Mouse (Mus musculus): ENCODE measurements around the gene Rtn4rl1. TPM values are rescaled to one million over a fixed set of nuclear protein-coding genes. Genes with fewer than 3 reads are reported as not detected.
A peak's percentile ranks its signal among the peaks of the same experiment; 100 is the strongest.
"Not testable (repeated sequence)": the region's sequence is repeated elsewhere in the genome, so short reads cannot be mapped to it uniquely, and the experiment has no call there.

The Rtn4rl1 gene
- polyA plus RNA-seq, 1 experiment from 2014 or later, result 1.2 TPM

GRCm38 (mm10) chr11:75174574-75174973 lies 19.0 kb upstream of the Rtn4rl1 start:
- not testable (repeated sequence) for H3K9me3 ChIP-seq (replicated peaks); H3K9ac ChIP-seq; H3K27ac ChIP-seq; H3K4me2 ChIP-seq; ATAC-seq; H3K4me3 ChIP-seq
- H3K27me3 ChIP-seq (replicated peaks), result peaks cover 57% of the 10 kb centered on the region
- H3K4me1 ChIP-seq, result peaks cover 64% of the 10 kb centered on the region
- H3K36me3 ChIP-seq, result peaks cover 19% of the 10 kb centered on the region
- 52% methylated on average over 6 of the region's 6 CpGs for WGBS (ENCODE audit: insufficient replicate concordance)

- Histone ChIP-seq H3K27me3 (replicated peaks) (peaks cover 22% of the 10 kb centered on the region), H3K9ac (peak overlapping the region; percentile 78), H3K9me3 (replicated peaks) (no peaks in the 10 kb centered on the region), H3K4me1 (peaks cover 31% of the 10 kb centered on the region), H3K27ac (peak overlapping the region; percentile 70; the same call in 1 of the 2 replicates), H3K36me3 (peaks cover 50% of the 10 kb centered on the region), H3K4me3 (peak overlapping the region; percentile 73), H3K4me2 (peak overlapping the region; percentile 83)
- 39% methylated on average over 12 of the region's 12 CpGs for WGBS (ENCODE audit: insufficient replicate concordance)
- no peak for ATAC-seq
Observed at GRCm38 (mm10) chr11:75178011-75178410, 15.6 kb upstream of the Rtn4rl1 start.

- Histone ChIP-seq H3K4me3 (peak within 1 kb of the TSS; percentile 73), H3K36me3 (peaks cover 58% of the 10 kb centered on the region), H3K27ac (peak within 1 kb of the TSS; percentile 70), H3K4me2 (peak within 1 kb of the TSS; percentile 83), H3K9me3 (replicated peaks) (no peaks in the 10 kb centered on the region), H3K9ac (peak within 1 kb of the TSS; percentile 78), H3K4me1 (peaks cover 23% of the 10 kb centered on the region), H3K27me3 (replicated peaks) (peaks cover 15% of the 10 kb centered on the region)
- peak; percentile 94 for ATAC-seq
- WGBS (ENCODE audit: insufficient replicate concordance), result under 1% methylated on average over 33 of the region's 33 CpGs
Observed at GRCm38 (mm10) chr11:75178672-75179208, 14.8 kb upstream of the Rtn4rl1 start, which contains the start of gene Ovca2. Ovca2 (minus strand) TSS chr11:75178835.

GRCm38 (mm10) chr11:75183917-75184570 lies 9.5 kb upstream of the Rtn4rl1 start:
- H3K27me3 ChIP-seq (replicated peaks), result no peaks in the 10 kb centered on the region
- peaks cover 14% of the 10 kb centered on the region for H3K4me1 ChIP-seq
- no peak for ATAC-seq
- H3K4me2 ChIP-seq, result no peak overlapping the region
- H3K9ac ChIP-seq, result no peak overlapping the region
- H3K27ac ChIP-seq, result no peak overlapping the region
- H3K4me3 ChIP-seq, result no peak overlapping the region
- whole genome bisulfite sequencing (ENCODE audit: insufficient replicate concordance), result 86% methylated on average over 2 of the region's 2 CpGs
- H3K36me3 ChIP-seq, result peaks cover 65% of the 10 kb centered on the region
- H3K9me3 ChIP-seq (replicated peaks), result no peaks in the 10 kb centered on the region

- ATAC-seq, result no peak
- peaks cover 63% of the 10 kb centered on the region for H3K36me3 ChIP-seq
- no peak overlapping the region for H3K4me2 ChIP-seq
- H3K27me3 ChIP-seq (replicated peaks), result no peaks in the 10 kb centered on the region
- no peak overlapping the region for H3K4me3 ChIP-seq
- no peaks in the 10 kb centered on the region for H3K9me3 ChIP-seq (replicated peaks)
- H3K9ac ChIP-seq, result no peak overlapping the region
- no peak overlapping the region for H3K27ac ChIP-seq
- peaks cover 14% of the 10 kb centered on the region for H3K4me1 ChIP-seq
- 79% methylated on average over 5 of the region's 5 CpGs for WGBS (ENCODE audit: insufficient replicate concordance)
Observed at GRCm38 (mm10) chr11:75184573-75184972, 9.0 kb upstream of the Rtn4rl1 start.

- no peak overlapping the region for H3K4me3 ChIP-seq
- no peak for ATAC-seq
- H3K4me2 ChIP-seq, result no peak overlapping the region
- H3K27ac ChIP-seq, result no peak overlapping the region
- H3K36me3 ChIP-seq, result peaks cover 61% of the 10 kb centered on the region
- H3K9ac ChIP-seq, result no peak overlapping the region
- H3K4me1 ChIP-seq, result peaks cover 18% of the 10 kb centered on the region
- H3K27me3 ChIP-seq (replicated peaks), result no peaks in the 10 kb centered on the region
- no peaks in the 10 kb centered on the region for H3K9me3 ChIP-seq (replicated peaks)
- whole genome bisulfite sequencing (ENCODE audit: insufficient replicate concordance), result 71% methylated on average over 2 of the region's 2 CpGs
Observed at GRCm38 (mm10) chr11:75184986-75185385, 8.6 kb upstream of the Rtn4rl1 start.

- Histone ChIP-seq H3K4me1 (peaks cover 52% of the 10 kb centered on the region), H3K36me3 (peaks cover 13% of the 10 kb centered on the region), H3K4me2 (peak overlapping the region; percentile 90), H3K9ac (peak overlapping the region; percentile 76), H3K4me3 (peak overlapping the region; percentile 82), H3K27me3 (replicated peaks) (peaks cover 40% of the 10 kb centered on the region), H3K9me3 (replicated peaks) (no peaks in the 10 kb centered on the region), H3K27ac (peak overlapping the region; percentile 84)
- peak; percentile 82 for ATAC-seq
- 0% methylated on average over 22 of the region's 22 CpGs for WGBS (ENCODE audit: insufficient replicate concordance)
Observed at GRCm38 (mm10) chr11:75189713-75190370, 3.7 kb upstream of the Rtn4rl1 start.

- peaks cover 57% of the 10 kb centered on the region for H3K4me1 ChIP-seq
- peaks cover 45% of the 10 kb centered on the region for H3K27me3 ChIP-seq (replicated peaks)
- WGBS (ENCODE audit: insufficient replicate concordance), result 2% methylated on average over 24 of the region's 24 CpGs
Observed at GRCm38 (mm10) chr11:75190371-75190724, 3.2 kb upstream of the Rtn4rl1 start.

GRCm38 (mm10) chr11:75190905-75191441 lies 2.6 kb upstream of the Rtn4rl1 start, which contains the start of gene Dph1:
Dph1 (minus strand) TSS chr11:75191241.
- WGBS (ENCODE audit: insufficient replicate concordance), result 58% methylated on average over 5 of the region's 5 CpGs
- Histone ChIP-seq H3K9me3 (replicated peaks) (no peaks in the 10 kb centered on the region), H3K27me3 (replicated peaks) (peaks cover 52% of the 10 kb centered on the region), H3K9ac (peak within 1 kb of the TSS; percentile 76), H3K36me3 (0 out of 2 replicates have a peak, but pooled peaks cover 2% of the 10 kb centered on the region), H3K4me3 (peak within 1 kb of the TSS; percentile 82), H3K4me2 (peak within 1 kb of the TSS; percentile 90), H3K4me1 (peaks cover 58% of the 10 kb centered on the region), H3K27ac (peak within 1 kb of the TSS; percentile 84)
- no peak for ATAC-seq

More at GRCm38 (mm10) chr11:75190371-75190724, 3.2 kb upstream of the Rtn4rl1 start:
- no peaks in the 10 kb centered on the region for H3K9me3 ChIP-seq (replicated peaks)
- peak overlapping the region; percentile 84 for H3K27ac ChIP-seq
- peak overlapping the region; percentile 82 for H3K4me3 ChIP-seq
- peak; percentile 79 for ATAC-seq
- peaks cover 8% of the 10 kb centered on the region for H3K36me3 ChIP-seq
- H3K9ac ChIP-seq, result peak overlapping the region; percentile 76
- H3K4me2 ChIP-seq, result peak overlapping the region; percentile 90

GRCm38 (mm10) chr11:75191841-75192240 lies 1.7 kb upstream of the Rtn4rl1 start:
- Histone ChIP-seq H3K27ac (no peak overlapping the region), H3K4me1 (peaks cover 58% of the 10 kb centered on the region), H3K9me3 (replicated peaks) (no peaks in the 10 kb centered on the region), H3K27me3 (replicated peaks) (peaks cover 60% of the 10 kb centered on the region), H3K4me3 (no peak overlapping the region), H3K9ac (no peak overlapping the region), H3K36me3 (no peaks in the 10 kb centered on the region), H3K4me2 (no peak overlapping the region)
- WGBS (ENCODE audit: insufficient replicate concordance), result 60% methylated on average over 6 of the region's 6 CpGs
- no peak for ATAC-seq

GRCm38 (mm10) chr11:75192336-75193214 lies 1.0 kb upstream of the Rtn4rl1 start:
- Histone ChIP-seq H3K27ac (no peak overlapping the region), H3K9me3 (replicated peaks) (no peaks in the 10 kb centered on the region), H3K36me3 (no peaks in the 10 kb centered on the region), H3K4me3 (peak overlapping the region; percentile 60), H3K4me2 (peak overlapping the region; percentile 75), H3K9ac (no peak overlapping the region), H3K27me3 (replicated peaks) (peaks cover 68% of the 10 kb centered on the region), H3K4me1 (peaks cover 58% of the 10 kb centered on the region)
- ATAC-seq, result no peak
- WGBS (ENCODE audit: insufficient replicate concordance), result 24% methylated on average over 13 of the region's 13 CpGs
